Mouse (Mus musculus) neural tube, embryonic 15.5 days (tissue): ENCODE results near the gene Ces2h. TPM values are rescaled to one million over a fixed set of nuclear protein-coding genes. Genes with fewer than 3 reads are reported as not detected.

Experiments
- ATAC-seq: fragments of 200-750 bp; cut with Nextera tagmentation; 2 replicates; pipeline ENCODE4 v1.8.0; 2017; ENCODE audit warnings: mild to moderate bottlenecking, moderate TSS enrichment, moderate library complexity; ENCODE audit not compliant: low FRiP score
- H3K27ac ChIP-seq: fragments of 300-500 bp; sonication (generic); replicated peaks from 2 replicates; pipeline ENCODE4 v1.5.1; 2015; ENCODE audit warnings: mild to moderate bottlenecking, inconsistent platforms
- H3K27me3 ChIP-seq: fragments of 300-500 bp; sonication (generic); replicated peaks from 2 replicates; pipeline ENCODE4 v1.6.1; 2015; ENCODE audit warnings: inconsistent platforms
- H3K36me3 ChIP-seq: fragments of 300-500 bp; sonication (generic); 2 replicates; pipeline ENCODE4 v1.6.1; 2015; ENCODE audit warnings: inconsistent platforms
- H3K4me1 ChIP-seq: fragments of 300-500 bp; sonication (generic); 2 replicates; pipeline ENCODE4 v1.6.1; 2015; ENCODE audit warnings: inconsistent platforms
- H3K4me2 ChIP-seq: fragments of 300-500 bp; sonication (generic); 2 replicates; pipeline ENCODE4 v1.6.1; 2015; ENCODE audit warnings: inconsistent platforms, mild to moderate bottlenecking, moderate library complexity
- H3K4me3 ChIP-seq: fragments of 300-500 bp; sonication (generic); replicated peaks from 2 replicates; pipeline ENCODE4 v1.5.1; 2015; ENCODE audit warnings: mild to moderate bottlenecking, inconsistent platforms
- H3K9ac ChIP-seq: fragments of 300-500 bp; sonication (generic); replicated peaks from 2 replicates; pipeline ENCODE4 v1.6.1; 2015; ENCODE audit warnings: mild to moderate bottlenecking, inconsistent platforms
- H3K9me3 ChIP-seq: fragments of 300-500 bp; sonication (generic); replicated peaks from 2 replicates; pipeline ENCODE4 v1.6.1; 2016; ENCODE audit warnings: inconsistent platforms
- WGBS: fragments of 180-500 bp; shearing (Covaris S2); methylation state at CpG from one replicate; pipeline ENCODE4 v1.1.7; 2015; ENCODE audit warnings: mixed read lengths; 5-methylcytosine and 5-hydroxymethylcytosine counted together
- polyA plus RNA-seq: library from polyadenylated mRNA; unstranded; fragments of >200 nt; fragmentation: Nextera tagmentation; extraction: Ambion mirVana; gene quantifications from 2 replicates; pipeline ENCODE4 v1.2.1, GENCODE M21; 2015

Gene Ces2h
- not detected in 2 replicates for polyA plus RNA-seq

DNA sequence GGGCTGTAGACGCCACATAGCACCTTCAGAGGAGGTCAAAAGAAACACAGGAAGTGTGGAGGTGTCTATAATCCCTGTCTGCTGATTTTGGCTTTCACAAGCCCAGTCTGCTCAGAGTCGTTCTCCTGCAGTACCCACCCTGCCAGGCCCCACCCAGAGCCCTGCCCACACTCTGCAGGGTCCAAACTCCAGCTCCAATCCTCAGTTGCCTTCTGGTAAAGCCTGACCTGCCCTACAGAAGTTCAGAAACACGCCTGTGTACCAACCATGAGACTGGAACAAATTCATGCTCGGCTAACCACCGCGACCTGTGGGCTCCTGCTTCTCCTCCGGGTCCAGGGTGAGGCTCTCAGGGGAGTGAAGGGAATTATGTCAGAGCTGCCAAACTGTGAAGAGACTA is at the start of gene Ces2h:
Gene Ces2h (plus strand): TSS at position 268 of the 400 bp plus-strand sequence.
- ATAC-seq, result no peak
- 86% methylated on average over 7 of the region's 7 CpGs for WGBS
- Histone ChIP-seq H3K9me3 (no peaks in the 10 kb centered on the region), H3K4me2 (no peak within 1 kb of the TSS), H3K36me3 (no peaks in the 10 kb centered on the region), H3K4me1 (no peaks in the 10 kb centered on the region), H3K4me3 (no peak within 1 kb of the TSS), H3K9ac (no peak within 1 kb of the TSS), H3K27ac (no peak within 1 kb of the TSS), H3K27me3 (no peaks in the 10 kb centered on the region)

DNA sequence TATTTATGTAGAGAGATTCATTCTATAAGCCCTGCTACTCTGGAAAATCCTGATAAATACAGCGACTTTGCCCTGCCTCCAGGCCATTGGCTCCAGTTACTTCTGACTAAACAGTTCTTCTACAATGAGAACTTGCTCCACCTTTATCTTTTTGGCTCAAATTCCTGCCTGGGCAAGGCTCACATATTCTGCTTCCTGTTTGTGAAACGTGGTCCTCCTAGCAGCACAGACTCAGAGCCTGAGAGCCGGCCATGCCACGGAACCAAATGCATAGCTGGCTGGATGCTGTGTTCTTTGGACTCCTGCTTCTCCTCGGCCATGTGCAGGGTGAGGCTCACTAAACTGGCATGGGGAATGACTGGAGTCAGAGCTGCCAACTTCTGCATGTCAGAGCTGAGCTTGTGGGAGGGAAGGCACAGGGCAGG is 39.1 kb upstream of the Ces2h start, which contains the start of gene Ces2g:
Gene Ces2g (plus strand): TSS at position 182 of the 425 bp plus-strand sequence.
- Histone ChIP-seq H3K36me3 (no peaks in the 10 kb centered on the region), H3K9me3 (no peaks in the 10 kb centered on the region), H3K4me2 (no peak within 1 kb of the TSS), H3K4me3 (no peak within 1 kb of the TSS), H3K27ac (no peak within 1 kb of the TSS), H3K9ac (no peak within 1 kb of the TSS), H3K4me1 (no peaks in the 10 kb centered on the region), H3K27me3 (no peaks in the 10 kb centered on the region)
- WGBS, result 73% methylated on average over 5 of the region's 5 CpGs
- ATAC-seq, result no peak

DNA sequence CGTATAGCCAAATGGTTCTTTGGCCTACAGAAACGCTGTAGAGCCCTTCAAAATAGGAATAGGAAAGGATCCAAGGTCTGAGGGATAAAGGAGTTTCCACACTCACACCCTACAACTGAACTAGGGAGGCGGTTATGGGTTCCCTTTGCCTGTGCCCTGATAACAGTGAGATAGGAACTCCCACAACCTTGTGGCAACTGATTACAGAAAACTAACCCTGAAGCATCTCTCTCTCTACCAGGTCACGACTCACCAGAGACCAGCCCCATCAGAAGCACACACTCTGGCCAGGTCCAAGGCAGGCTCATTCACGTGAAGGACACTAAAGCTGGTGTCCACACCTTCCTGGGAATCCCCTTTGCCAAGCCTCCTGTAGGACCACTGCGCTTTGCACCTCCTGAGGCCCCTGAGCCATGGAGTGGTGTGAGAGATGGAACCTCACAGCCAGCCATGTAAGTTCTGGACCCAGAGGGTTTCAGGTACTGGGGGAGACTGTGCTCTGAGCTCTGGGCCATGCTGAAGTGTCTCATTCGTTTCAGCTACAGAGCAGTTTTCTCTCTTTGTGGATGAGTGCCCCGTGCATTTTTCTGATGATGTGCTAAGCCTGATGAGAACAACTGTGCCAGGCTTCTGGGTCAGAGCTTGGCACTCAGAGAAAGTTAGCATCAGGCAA is 38.3 kb upstream of the Ces2h start:
- H3K27me3 ChIP-seq, result no peaks in the 10 kb centered on the region
- H3K9ac ChIP-seq, result no peak overlapping the region
- H3K36me3 ChIP-seq, result no peaks in the 10 kb centered on the region
- no peaks in the 10 kb centered on the region for H3K9me3 ChIP-seq
- no peak overlapping the region for H3K27ac ChIP-seq
- WGBS, result 83% methylated on average over 8 of the region's 8 CpGs
- no peak for ATAC-seq
- no peaks in the 10 kb centered on the region for H3K4me1 ChIP-seq
- H3K4me2 ChIP-seq, result no peak overlapping the region
- no peak overlapping the region for H3K4me3 ChIP-seq

DNA sequence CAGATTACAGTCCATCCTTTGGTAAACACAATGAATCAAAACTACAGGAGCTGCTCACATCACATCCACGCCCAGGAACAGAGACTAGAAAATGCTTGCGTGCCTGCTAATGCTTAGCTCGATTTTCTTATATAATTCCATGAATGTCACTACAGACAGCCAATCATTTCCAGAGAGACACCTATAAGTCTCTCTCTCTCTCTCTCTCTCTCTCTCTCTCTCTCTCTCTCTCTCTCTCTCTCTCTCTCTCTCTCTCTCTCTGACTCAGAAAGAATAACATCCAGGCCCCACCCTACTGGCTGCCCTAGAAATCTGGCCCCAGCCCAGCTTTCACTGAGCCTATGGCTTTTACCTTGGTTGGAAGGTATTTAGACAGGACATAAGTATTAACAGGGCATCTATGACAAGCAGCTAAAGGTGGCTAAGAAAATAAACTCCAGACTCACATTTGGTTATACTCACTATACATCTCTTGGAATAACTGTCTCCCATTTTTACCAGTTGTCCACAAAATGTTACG is 37.2 kb upstream of the Ces2h start:
- WGBS, result 94% methylated on average over 4 of the region's 4 CpGs
- Histone ChIP-seq H3K27ac (no peak overlapping the region), H3K27me3 (no peaks in the 10 kb centered on the region), H3K4me2 (no peak overlapping the region), H3K9me3 (no peaks in the 10 kb centered on the region), H3K4me3 (no peak overlapping the region), H3K36me3 (no peaks in the 10 kb centered on the region), H3K9ac (no peak overlapping the region), H3K4me1 (no peaks in the 10 kb centered on the region)
- ATAC-seq, result no peak

DNA sequence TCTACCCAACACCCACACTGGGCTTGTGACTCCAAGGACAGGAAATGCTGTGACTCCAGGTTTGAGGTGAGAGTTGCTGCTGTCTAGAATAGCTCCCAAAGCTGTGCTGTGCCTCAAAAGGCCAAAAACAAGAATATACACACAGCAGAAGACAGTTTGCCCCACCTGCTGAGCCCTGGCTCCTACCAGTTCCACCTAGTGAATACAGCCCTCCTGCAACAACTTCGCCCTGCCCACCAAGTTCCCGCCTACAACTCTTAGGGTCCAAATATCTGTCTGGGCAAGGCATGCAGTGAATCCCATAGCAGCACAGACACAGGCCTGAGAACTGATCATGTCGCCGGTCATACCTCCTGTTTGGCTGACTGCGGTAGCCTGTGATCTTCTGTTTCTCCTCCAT is 16.5 kb upstream of the Ces2h start:
- Histone ChIP-seq H3K27ac (no peak overlapping the region), H3K4me1 (no peaks in the 10 kb centered on the region), H3K4me3 (no peak overlapping the region), H3K27me3 (no peaks in the 10 kb centered on the region), H3K4me2 (no peak overlapping the region), H3K9ac (no peak overlapping the region), H3K9me3 (no peaks in the 10 kb centered on the region), H3K36me3 (no peaks in the 10 kb centered on the region)
- ATAC-seq, result no peak
- WGBS, result 95% methylated on average over 5 of the region's 5 CpGs

DNA sequence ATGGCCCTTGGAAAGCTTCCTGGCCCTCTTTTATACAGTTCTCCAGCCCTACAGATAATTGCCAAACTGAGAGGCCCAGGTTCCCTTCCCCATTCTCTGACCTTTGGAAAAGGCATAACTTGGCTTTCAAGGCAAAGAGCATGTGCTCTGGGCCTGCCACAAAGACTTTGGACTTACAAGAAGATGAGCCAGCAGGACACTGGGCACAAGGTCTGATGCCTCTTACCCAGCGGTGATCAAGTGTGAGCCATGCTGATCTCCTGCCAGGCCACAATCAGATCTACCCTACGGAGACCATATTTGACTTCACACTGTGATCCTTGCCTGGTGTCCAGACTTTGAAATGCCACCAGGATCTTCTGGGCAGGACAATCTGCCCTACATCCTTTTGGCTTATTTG is 15.7 kb upstream of the Ces2h start:
- H3K4me2 ChIP-seq, result no peak overlapping the region
- H3K9ac ChIP-seq, result no peak overlapping the region
- no peaks in the 10 kb centered on the region for H3K36me3 ChIP-seq
- no peak overlapping the region for H3K27ac ChIP-seq
- H3K9me3 ChIP-seq, result no peaks in the 10 kb centered on the region
- no peak overlapping the region for H3K4me3 ChIP-seq
- H3K27me3 ChIP-seq, result no peaks in the 10 kb centered on the region
- H3K4me1 ChIP-seq, result no peaks in the 10 kb centered on the region
- WGBS, result 94% methylated on average over 2 of the region's 2 CpGs
- ATAC-seq, result no peak

DNA sequence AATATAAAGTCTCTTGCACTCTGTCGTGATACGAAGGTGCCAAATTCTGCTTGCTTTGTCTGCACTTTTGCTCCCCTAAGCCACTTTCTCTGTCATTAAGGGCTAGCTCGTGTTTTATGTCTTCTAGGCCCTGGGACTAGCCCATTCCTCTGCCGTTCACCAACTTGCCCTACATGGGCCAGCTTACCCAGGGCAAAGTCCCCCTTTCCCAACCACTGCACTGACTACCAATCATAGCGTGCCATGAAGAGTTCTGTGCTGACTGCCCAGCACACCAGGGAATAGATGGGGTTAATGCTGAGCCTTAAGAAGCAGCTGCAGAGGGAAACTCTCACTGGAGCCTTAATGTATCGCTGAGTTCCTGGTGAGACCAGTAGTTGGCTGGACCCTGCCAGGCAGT is 2.5 kb upstream of the Ces2h start:
- no peak for ATAC-seq
- Histone ChIP-seq H3K27ac (no peak overlapping the region), H3K9me3 (no peaks in the 10 kb centered on the region), H3K4me2 (no peak overlapping the region), H3K9ac (no peak overlapping the region), H3K36me3 (no peaks in the 10 kb centered on the region), H3K4me1 (no peaks in the 10 kb centered on the region), H3K4me3 (no peak overlapping the region), H3K27me3 (no peaks in the 10 kb centered on the region)
- WGBS, result 84% methylated on average over 6 of the region's 6 CpGs

DNA sequence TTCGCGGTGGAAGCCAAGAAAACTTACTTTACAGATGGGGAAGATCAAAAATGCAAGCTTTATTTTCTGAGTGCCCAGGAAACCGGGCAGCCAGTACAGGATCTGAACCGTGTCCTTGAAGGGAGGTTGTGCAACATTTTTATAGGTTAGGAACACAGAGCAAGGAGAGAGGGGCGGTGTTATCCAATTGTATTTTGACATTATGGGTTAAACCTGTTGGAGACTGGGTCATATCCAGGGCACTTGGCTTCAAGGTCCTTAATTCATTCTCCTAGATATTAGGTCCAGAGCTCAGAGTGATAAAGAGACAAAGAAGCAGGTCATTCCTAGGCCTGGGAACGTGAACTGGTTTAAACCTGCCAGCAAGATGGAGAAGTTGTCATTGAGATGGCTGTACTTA is 1.5 kb upstream of the Ces2h start:
- no peak for ATAC-seq
- H3K9ac ChIP-seq, result no peak overlapping the region
- no peaks in the 10 kb centered on the region for H3K4me1 ChIP-seq
- no peaks in the 10 kb centered on the region for H3K9me3 ChIP-seq
- WGBS, result 81% methylated on average over 6 of the region's 6 CpGs
- H3K4me2 ChIP-seq, result no peak overlapping the region
- H3K4me3 ChIP-seq, result no peak overlapping the region
- H3K36me3 ChIP-seq, result no peaks in the 10 kb centered on the region
- no peaks in the 10 kb centered on the region for H3K27me3 ChIP-seq
- H3K27ac ChIP-seq, result no peak overlapping the region

DNA sequence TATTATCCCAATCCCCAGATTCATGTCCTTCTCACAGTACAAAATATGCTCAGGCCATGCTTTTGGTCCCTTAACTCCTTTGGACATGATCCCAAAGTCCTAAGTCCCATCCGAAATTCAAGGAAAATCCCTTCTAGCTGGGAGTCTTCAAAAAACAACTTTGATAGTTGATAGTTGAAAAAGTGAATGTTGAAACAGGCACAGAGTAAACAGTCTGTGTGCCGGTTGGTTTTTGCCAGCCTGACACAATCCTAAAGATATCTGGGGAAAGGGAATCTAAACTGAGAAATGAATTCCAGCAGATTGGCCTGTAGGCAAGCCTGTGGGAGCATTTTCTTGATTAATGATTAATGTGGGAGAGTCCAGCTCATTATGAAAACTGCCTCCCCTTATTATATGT is 9.3 kb downstream of the Ces2h start:
- Histone ChIP-seq H3K36me3 (no peaks in the 10 kb centered on the region), H3K4me3 (no peak overlapping the region), H3K9ac (no peak overlapping the region), H3K27me3 (no peaks in the 10 kb centered on the region), H3K4me1 (no peaks in the 10 kb centered on the region), H3K27ac (no peak overlapping the region), H3K9me3 (no peaks in the 10 kb centered on the region), H3K4me2 (no peak overlapping the region)
- WGBS, result 90% methylated on average over 2 of the region's 2 CpGs
- ATAC-seq, result no peak

DNA sequence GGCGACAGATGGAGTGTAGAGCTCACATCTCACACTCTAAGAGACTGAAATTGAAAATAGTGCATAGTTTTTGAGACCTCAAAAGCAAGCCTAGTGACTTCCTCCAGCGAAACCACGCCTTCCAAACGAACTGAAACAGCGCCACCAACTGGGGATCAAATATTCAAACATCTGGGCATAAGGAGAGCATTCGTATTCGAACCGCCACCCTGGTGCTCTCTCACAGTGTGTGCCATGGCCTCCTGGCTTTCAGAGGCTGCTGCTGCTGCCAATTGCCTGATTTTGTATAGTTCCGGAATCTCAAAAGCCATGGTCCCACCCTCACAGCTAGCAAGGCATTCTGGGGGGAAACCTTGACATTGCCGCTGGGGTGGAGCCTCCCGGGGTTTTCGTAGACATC is 10.5 kb downstream of the Ces2h start:
- H3K9me3 ChIP-seq, result no peaks in the 10 kb centered on the region
- no peak for ATAC-seq
- WGBS, result 79% methylated on average over 12 of the region's 12 CpGs

DNA sequence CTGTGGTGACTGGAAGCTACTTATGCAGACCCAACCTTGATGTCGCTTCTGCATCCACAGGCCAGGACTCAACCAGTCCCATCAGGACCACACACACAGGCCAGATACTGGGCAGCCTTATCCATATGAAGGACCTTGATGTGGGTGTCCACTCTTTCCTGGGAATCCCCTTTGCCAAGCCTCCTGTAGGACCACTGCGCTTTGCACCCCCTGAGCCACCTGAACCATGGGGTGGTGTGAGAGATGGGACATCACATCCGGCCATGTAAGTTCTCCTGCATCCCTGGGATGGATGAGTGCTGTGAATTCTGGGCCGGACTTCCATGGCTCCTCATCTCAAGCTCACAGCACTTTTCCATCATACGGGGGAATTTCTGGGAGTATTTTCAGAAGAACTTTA is 13.7 kb downstream of the Ces2h start:
- H3K27me3 ChIP-seq, result no peaks in the 10 kb centered on the region
- no peaks in the 10 kb centered on the region for H3K36me3 ChIP-seq
- 95% methylated on average over 5 of the region's 5 CpGs for WGBS
- H3K9me3 ChIP-seq, result no peaks in the 10 kb centered on the region
- no peak for ATAC-seq
- no peak overlapping the region for H3K9ac ChIP-seq
- no peak overlapping the region for H3K27ac ChIP-seq
- H3K4me1 ChIP-seq, result no peaks in the 10 kb centered on the region
- H3K4me3 ChIP-seq, result no peak overlapping the region
- no peak overlapping the region for H3K4me2 ChIP-seq

More for the DNA sequence above, 10.5 kb downstream of the Ces2h start:
- H3K9ac ChIP-seq, result no peak overlapping the region
- H3K4me1 ChIP-seq, result no peaks in the 10 kb centered on the region
- no peak overlapping the region for H3K4me3 ChIP-seq
- no peak overlapping the region for H3K27ac ChIP-seq
- no peak overlapping the region for H3K4me2 ChIP-seq
- no peaks in the 10 kb centered on the region for H3K36me3 ChIP-seq
- no peaks in the 10 kb centered on the region for H3K27me3 ChIP-seq

DNA sequence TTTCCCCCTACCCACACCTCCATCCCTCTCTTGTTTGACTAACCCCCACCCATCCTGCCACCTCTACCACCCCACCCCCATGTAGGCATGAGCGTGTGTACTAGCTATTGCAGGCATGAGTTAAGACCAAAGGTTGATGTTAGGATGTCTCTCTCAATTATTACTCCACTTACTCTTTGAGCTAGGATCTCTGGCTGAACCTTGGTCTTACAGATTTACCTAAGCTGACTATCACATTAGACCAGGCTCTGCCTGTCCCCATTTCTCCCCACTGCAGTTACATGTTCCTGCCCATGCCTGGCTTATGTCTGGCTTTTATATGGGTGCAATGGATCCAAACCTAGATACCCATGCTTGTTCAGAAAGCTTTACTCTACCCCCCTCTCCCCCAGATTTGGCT is 21.3 kb downstream of the Ces2h start:
- H3K9ac ChIP-seq, result no peak overlapping the region
- no peaks in the 10 kb centered on the region for H3K4me1 ChIP-seq
- ATAC-seq, result no peak
- 95% methylated on average over 1 of the region's 1 CpGs for WGBS
- H3K27me3 ChIP-seq, result no peaks in the 10 kb centered on the region
- H3K36me3 ChIP-seq, result no peaks in the 10 kb centered on the region
- no peak overlapping the region for H3K27ac ChIP-seq
- no peak overlapping the region for H3K4me2 ChIP-seq
- no peaks in the 10 kb centered on the region for H3K9me3 ChIP-seq
- no peak overlapping the region for H3K4me3 ChIP-seq
